Mouse (Mus musculus): ENCODE measurements at regions not wholly inside any gene's neighbourhood (a gene's known extent, or its start where the extent isn't known, plus 50 kb on each side); places are given as distances from the start of the nearest gene placed in this dataset.

- WGBS, result 71% methylated on average over 15 of the region's 15 CpGs
- Histone ChIP-seq H3K4me1 (0 out of 2 replicates have a peak, but pooled peaks cover 5% of the 10 kb centered on the region), H3K4me3 (no peak overlapping the region), H3K27me3 (peaks cover 2% of the 10 kb centered on the region; the same call in 1 of the 2 replicates), H3K4me2 (replicated peaks) (no peak overlapping the region), H3K9ac (replicated peaks) (no peak overlapping the region), H3K27ac (replicated peaks) (no peak overlapping the region), H3K36me3 (no peaks in the 10 kb centered on the region), H3K9me3 (no peaks in the 10 kb centered on the region)
- no peak for ATAC-seq (ENCODE audit: low FRiP score, low read depth)
Measured at GRCm38 (mm10) chr14:76693351-76694317, 136.9 kb upstream of the Serp2 start.

DNA sequence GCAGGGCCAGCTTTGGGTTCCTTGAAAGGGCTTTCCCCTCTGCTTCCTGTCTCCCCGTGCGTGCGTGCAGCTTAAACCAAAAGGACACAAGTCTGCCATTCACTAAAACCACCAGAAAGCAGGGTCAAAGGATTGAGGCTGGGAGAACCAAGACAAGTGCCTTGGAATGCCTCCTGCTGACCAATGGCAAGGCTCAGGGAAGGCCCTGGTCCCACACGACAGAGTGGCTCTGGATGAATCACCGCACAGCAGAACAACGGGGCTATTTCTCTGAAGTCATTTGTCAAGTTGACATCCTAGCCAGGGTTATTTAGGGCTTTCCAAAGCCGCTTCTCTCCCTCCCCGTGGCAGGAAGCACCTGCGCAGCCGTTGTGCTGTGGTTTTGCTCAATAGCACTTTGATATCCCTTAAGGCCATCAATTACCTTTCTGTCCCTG is 131.3 kb upstream of the Serp2 start:
- H3K27ac ChIP-seq (replicated peaks), result peak overlapping the region; percentile 56; the same call in 1 of the 2 replicates
- H3K27me3 ChIP-seq, result peaks cover 9% of the 10 kb centered on the region; the same call in 1 of the 2 replicates

DNA sequence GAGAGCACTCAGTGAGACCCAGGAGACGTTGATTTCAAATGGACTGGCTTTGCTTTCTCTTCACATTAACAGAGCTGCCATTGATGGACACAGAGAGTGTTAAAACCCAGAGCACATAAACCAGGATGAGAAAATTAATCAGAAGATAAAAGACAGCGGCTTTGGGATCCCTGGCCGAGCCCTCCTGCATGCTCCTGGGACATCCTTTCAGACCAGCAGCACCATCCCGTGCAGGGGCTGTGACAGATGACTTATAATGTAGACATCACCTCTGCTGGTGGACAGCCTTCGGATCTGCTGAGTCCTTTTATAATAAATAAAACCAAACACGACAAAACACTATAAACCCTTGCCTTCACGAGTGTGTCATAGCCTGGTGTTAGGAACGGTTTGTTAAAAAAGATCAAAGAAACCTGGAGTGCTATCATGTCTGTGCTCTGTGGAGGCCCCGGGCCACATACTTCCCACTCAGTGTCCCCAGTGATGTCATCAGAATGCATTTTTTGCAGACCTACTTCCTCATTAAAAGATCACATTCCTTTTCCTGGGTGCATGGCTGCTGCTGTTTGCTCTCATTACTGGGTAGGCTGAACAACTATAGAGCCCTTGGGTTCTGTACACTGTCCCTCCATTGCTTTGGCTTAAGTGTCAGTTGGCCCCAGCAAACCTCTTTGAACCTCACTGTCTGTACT is 130.2 kb upstream of the Serp2 start:
- H3K9me3 ChIP-seq, result no peaks in the 10 kb centered on the region
- peak; percentile 50 for ATAC-seq (ENCODE audit: low FRiP score, low read depth)
- no peak overlapping the region for H3K9ac ChIP-seq (replicated peaks)
- peaks cover 9% of the 10 kb centered on the region; the same call in 1 of the 2 replicates for H3K27me3 ChIP-seq
- no peaks in the 10 kb centered on the region for H3K36me3 ChIP-seq
- no peak overlapping the region for H3K4me3 ChIP-seq
- H3K27ac ChIP-seq (replicated peaks), result peak overlapping the region; percentile 67
- 30% methylated on average over 9 of the region's 9 CpGs for WGBS
- peak overlapping the region; percentile 9 for H3K4me2 ChIP-seq (replicated peaks)
- peaks cover 30% of the 10 kb centered on the region for H3K4me1 ChIP-seq

More for the DNA sequence above, 131.3 kb upstream of the Serp2 start:
- no peak for ATAC-seq (ENCODE audit: low FRiP score, low read depth)
- Histone ChIP-seq H3K9ac (replicated peaks) (no peak overlapping the region), H3K4me3 (no peak overlapping the region), H3K4me2 (replicated peaks) (no peak overlapping the region), H3K36me3 (no peaks in the 10 kb centered on the region), H3K4me1 (peaks cover 30% of the 10 kb centered on the region), H3K9me3 (no peaks in the 10 kb centered on the region)
- 37% methylated on average over 10 of the region's 10 CpGs for WGBS

DNA sequence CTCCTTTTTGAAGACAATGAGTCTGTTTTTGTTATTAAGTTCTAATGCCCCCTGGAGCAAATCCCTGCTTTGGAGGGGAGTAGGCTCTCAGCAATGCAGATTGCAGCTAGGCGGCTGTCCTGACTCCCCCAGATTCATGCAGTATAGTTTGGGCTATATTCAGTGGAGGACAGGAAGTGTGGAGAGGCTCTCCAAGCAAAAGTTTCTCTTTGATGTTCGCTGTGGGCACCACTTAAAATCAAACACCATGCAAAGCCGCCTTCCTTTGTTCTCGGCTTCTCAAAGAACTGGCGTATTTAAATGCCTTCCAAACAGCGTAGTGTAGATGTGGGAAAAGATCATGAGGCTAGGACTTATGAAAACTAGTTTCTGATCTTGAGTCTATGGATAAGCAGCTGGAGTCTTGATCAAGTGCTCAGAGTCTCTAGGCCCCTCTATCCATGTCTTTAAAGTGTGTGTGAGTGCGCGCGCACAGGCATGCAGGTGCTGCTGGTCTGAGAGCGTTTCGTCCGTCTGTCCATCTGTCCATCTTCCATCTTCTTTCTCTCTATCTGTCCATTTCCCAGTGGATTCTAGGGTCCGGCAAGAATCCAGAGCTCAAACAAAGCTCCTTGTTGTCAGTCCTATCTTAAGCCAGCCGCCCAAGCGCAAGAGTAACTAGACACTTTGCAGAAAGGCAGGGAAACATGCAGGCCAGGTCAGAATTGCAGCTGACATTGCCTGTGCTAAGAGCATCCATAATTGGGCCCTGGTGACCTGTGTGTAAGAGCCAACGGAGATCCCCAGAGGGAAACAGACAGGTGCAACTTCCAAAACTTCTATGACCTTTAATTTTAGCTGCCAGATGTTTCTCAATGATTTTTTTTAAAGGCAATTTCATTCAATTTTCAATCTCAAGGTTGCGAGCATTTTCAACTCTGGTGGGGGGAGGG is 129.4 kb upstream of the Serp2 start:
- Histone ChIP-seq H3K36me3 (no peaks in the 10 kb centered on the region), H3K27ac (replicated peaks) (peak overlapping the region; percentile 67), H3K27me3 (peaks cover 9% of the 10 kb centered on the region; the same call in 1 of the 2 replicates), H3K9ac (replicated peaks) (no peak overlapping the region), H3K4me1 (peaks cover 32% of the 10 kb centered on the region), H3K9me3 (no peaks in the 10 kb centered on the region), H3K4me3 (no peak overlapping the region), H3K4me2 (replicated peaks) (peak overlapping the region; percentile 9; the same call in 1 of the 2 replicates)
- WGBS, result 37% methylated on average over 17 of the region's 17 CpGs
- ATAC-seq (ENCODE audit: low FRiP score, low read depth), result peak; percentile 47; the same call in 1 of the 2 replicates

- no peak overlapping the region for H3K4me2 ChIP-seq (replicated peaks)
- H3K27ac ChIP-seq (replicated peaks), result no peak overlapping the region
- 78% methylated on average over 2 of the region's 2 CpGs for WGBS
- no peaks in the 10 kb centered on the region for H3K36me3 ChIP-seq
- H3K9ac ChIP-seq (replicated peaks), result no peak overlapping the region
- peaks cover 32% of the 10 kb centered on the region for H3K4me1 ChIP-seq
- H3K4me3 ChIP-seq, result no peak overlapping the region
- H3K9me3 ChIP-seq, result no peaks in the 10 kb centered on the region
- H3K27me3 ChIP-seq, result peaks cover 9% of the 10 kb centered on the region; the same call in 1 of the 2 replicates
- ATAC-seq (ENCODE audit: low FRiP score, low read depth), result no peak
Measured at GRCm38 (mm10) chr14:76684327-76684726, 127.6 kb upstream of the Serp2 start.

DNA sequence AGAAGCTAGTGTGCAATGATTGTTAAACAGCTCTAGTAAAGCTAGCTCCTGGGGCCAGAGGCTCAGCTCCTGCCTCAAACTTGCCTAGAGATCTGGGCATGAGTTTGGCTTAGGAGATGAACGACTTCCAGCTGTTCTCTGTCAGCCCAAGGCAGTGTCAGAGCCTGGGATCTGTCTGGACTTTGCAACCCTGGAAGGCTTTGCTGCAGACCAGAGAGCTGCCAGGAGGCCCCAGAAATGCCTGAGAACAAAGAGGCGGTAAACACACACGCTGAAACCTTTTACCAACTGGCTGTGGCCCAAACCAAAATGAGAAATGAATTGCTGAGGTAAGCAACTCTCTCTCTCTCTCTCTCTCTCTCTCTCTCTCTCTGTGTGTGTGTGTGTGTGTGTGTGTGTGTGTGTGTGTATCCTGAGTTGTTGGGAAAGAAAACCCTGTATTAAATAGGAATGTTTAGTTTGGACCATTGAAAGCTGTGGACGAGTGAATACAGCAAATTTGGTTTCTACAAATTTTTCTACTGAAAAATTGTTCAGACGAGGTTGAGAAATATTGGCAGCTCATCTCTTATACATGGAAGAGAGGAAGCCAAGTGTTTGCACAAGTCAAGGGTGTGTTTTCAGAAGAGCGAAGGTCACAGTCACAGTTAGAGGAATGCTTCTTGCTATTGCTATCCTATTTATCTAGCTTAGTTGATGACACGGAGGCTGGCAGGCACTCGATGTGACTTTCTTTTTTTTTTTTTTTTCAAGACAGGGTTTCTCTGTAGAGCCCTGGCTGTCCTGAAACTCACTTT is 125.1 kb upstream of the Serp2 start:
- no peak overlapping the region for H3K4me3 ChIP-seq
- no peak for ATAC-seq (ENCODE audit: low FRiP score, low read depth)
- WGBS, result 59% methylated on average over 8 of the region's 8 CpGs
- no peak overlapping the region for H3K9ac ChIP-seq (replicated peaks)
- H3K4me2 ChIP-seq (replicated peaks), result no peak overlapping the region
- no peaks in the 10 kb centered on the region for H3K9me3 ChIP-seq
- peaks cover 26% of the 10 kb centered on the region for H3K4me1 ChIP-seq
- no peaks in the 10 kb centered on the region for H3K36me3 ChIP-seq
- no peaks in the 10 kb centered on the region for H3K27me3 ChIP-seq
- 0 out of 2 replicates have a peak overlapping the region, but pooled peaks have one; percentile 8 for H3K27ac ChIP-seq (replicated peaks)

- H3K4me1 ChIP-seq, result peaks cover 13% of the 10 kb centered on the region
- ATAC-seq (ENCODE audit: low FRiP score, low read depth), result peak; percentile 41; the same call in 1 of the 2 replicates
- H3K4me3 ChIP-seq, result no peak overlapping the region
- 4% methylated on average over 5 of the region's 5 CpGs for WGBS
- no peaks in the 10 kb centered on the region for H3K9me3 ChIP-seq
- no peak overlapping the region for H3K4me2 ChIP-seq (replicated peaks)
- H3K9ac ChIP-seq (replicated peaks), result no peak overlapping the region; the same call in 1 of the 2 replicates
- H3K27me3 ChIP-seq, result no peaks in the 10 kb centered on the region
- H3K27ac ChIP-seq (replicated peaks), result 0 out of 2 replicates have a peak overlapping the region, but pooled peaks have one; percentile 25
- H3K36me3 ChIP-seq, result no peaks in the 10 kb centered on the region
Measured at GRCm38 (mm10) chr14:76678512-76679134, 121.9 kb upstream of the Serp2 start.

DNA sequence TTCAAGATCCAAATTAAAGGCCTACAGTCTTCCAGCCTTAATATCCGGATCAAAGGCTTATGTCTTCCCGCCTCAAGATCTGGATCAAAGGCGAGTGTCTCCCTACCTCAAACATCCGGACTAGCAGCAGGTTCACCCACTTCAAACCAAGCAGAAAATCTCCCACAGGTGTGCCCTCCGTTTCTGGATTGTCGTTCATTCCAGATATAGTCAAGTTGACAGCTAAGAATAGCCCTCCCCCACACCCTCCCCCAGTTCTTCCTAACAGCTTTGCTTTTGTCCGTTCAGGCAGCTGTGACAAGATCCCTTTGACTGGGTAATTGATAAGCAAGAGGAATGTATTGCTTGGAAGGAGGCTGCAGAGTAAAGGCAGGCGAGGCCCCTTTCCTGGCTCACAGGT is 118.3 kb upstream of the Serp2 start:
- WGBS, result 24% methylated on average over 8 of the region's 8 CpGs

GRCm38 (mm10) chr14:76673671-76674331 is 117.1 kb upstream of the Serp2 start:
- ATAC-seq (ENCODE audit: low FRiP score, low read depth), result no peak

More for the DNA sequence above, 118.3 kb upstream of the Serp2 start:
- ATAC-seq (ENCODE audit: low FRiP score, low read depth), result no peak
- Histone ChIP-seq H3K9ac (replicated peaks) (no peak overlapping the region), H3K9me3 (no peaks in the 10 kb centered on the region), H3K27me3 (no peaks in the 10 kb centered on the region), H3K4me2 (replicated peaks) (no peak overlapping the region), H3K27ac (replicated peaks) (no peak overlapping the region), H3K36me3 (no peaks in the 10 kb centered on the region), H3K4me3 (no peak overlapping the region), H3K4me1 (peaks cover 12% of the 10 kb centered on the region; the same call in 1 of the 2 replicates)

DNA sequence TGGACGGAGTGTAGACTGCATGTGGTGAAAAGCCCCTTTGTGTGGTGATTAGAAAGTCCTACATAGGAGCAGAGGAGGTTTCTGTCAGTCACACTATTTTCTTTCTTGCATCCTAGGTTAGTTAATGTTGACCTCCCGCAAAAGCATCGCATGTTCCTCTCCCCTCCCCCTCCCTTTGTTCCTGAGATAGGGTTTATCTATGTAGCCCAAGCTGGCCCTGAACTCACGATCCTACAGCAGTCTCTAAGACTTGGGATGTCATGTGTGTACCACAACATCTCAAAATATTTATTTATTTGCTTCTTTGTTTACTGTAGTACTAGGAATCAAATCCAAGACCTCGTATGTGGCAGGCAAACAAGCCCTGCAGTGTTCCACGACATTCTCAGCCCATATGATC is 116.2 kb upstream of the Serp2 start:
- Histone ChIP-seq H3K4me3 (no peak overlapping the region), H3K9ac (replicated peaks) (no peak overlapping the region), H3K27ac (replicated peaks) (no peak overlapping the region), H3K4me1 (peaks cover 3% of the 10 kb centered on the region; the same call in 1 of the 2 replicates), H3K27me3 (no peaks in the 10 kb centered on the region), H3K9me3 (no peaks in the 10 kb centered on the region), H3K36me3 (no peaks in the 10 kb centered on the region), H3K4me2 (replicated peaks) (no peak overlapping the region)
- ATAC-seq (ENCODE audit: low FRiP score, low read depth), result no peak
- 64% methylated on average over 6 of the region's 6 CpGs for WGBS

More at GRCm38 (mm10) chr14:76673671-76674331, 117.1 kb upstream of the Serp2 start:
- Histone ChIP-seq H3K9ac (replicated peaks) (no peak overlapping the region), H3K4me3 (no peak overlapping the region), H3K9me3 (no peaks in the 10 kb centered on the region), H3K27me3 (no peaks in the 10 kb centered on the region), H3K4me1 (peaks cover 10% of the 10 kb centered on the region; the same call in 1 of the 2 replicates), H3K36me3 (no peaks in the 10 kb centered on the region), H3K4me2 (replicated peaks) (no peak overlapping the region), H3K27ac (replicated peaks) (no peak overlapping the region)
- WGBS, result 76% methylated on average over 11 of the region's 11 CpGs

Measured in midbrain, embryonic 12.5 days (tissue).